Mouse (Mus musculus): ENCODE results near the gene Syt9.

DNA sequence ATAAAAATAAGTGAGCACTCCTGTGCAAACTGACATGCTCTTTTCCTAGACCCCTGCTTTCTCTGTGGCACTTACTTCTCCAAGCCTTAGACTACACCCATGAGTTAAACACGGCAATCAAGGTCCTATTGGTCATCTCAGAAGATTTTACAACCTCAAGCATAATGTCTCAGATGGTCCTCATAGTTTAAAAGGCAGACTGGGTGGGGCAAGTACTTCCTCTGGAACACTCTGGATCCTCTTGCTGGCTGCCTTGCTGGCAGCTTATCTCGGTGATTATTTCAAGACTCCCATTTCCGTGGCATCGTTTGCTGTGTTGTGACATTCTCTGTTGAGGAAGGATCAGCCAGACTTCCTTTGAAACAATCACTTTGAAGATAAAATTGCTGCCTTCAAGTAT, 169.5 kb downstream of the Syt9 start:
- TF ChIP-seq CTCF (IDR thresholded peaks at IDR 0.05; ENCODE audit: extremely low read depth, insufficient read depth, insufficient read length, insufficient replicate concordance) (no peak), POLR2A (IDR thresholded peaks at IDR 0.05; ENCODE audit: low read depth, low read length) (no peak)

Measured in spleen, adult 2 months (tissue).